Mouse (Mus musculus) spleen, postnatal 36 days (tissue): ENCODE measurements around the gene Nubp2.
A peak's percentile ranks its signal among the peaks of the same experiment; 100 is the strongest.

Source experiments
- DNase-seq, 2 experiments: peaks; one replicate each; pipeline ENCODE4 v3.0.0; 2022; ENCODE audit warnings: low spot score in 2 of 2, mixed read lengths in 1 of 2

Gene Nubp2

DNA sequence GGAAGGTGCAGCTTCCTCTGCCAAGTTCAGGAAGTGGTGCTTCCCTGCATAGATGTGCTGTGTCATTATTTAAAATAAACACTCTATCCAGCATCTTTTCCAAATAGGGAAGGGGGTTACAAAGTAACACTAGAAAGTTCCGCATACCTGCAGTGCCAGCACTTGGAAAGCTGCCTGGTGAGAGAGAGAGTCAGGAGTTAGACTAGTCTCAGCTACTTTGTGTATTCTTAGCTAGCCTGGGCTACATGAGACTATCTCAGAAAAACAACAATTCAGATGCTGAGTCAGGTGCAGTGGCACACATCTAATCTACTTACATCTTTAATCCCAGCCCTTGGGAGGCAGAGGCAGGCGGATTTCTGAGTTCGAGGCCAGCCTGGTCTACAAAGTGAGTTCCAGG is 24.4 kb downstream of the Nubp2 start:
- no peak for DNase-seq

DNA sequence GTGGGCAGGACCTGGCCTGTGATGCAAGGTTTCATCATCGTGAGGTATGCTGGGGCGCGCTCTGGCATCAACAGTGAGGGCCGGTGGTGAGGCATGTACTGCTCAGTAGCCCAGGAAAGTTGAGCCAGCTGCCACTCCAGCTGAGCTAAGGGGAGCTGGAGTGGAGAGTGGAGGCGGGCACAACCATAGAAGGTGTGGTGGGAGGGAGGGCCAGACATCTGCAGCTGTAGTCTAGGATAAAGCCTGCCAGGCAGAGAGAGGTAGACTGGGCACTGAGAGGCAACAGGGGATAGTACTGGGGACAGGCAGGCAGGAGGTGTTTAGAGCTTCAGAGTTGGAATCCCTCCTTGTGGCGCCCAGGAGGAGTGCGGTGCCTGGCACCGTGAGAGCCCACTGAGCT is 26.1 kb downstream of the Nubp2 start:
- peak; percentile 51 to 64 for DNase-seq

DNA sequence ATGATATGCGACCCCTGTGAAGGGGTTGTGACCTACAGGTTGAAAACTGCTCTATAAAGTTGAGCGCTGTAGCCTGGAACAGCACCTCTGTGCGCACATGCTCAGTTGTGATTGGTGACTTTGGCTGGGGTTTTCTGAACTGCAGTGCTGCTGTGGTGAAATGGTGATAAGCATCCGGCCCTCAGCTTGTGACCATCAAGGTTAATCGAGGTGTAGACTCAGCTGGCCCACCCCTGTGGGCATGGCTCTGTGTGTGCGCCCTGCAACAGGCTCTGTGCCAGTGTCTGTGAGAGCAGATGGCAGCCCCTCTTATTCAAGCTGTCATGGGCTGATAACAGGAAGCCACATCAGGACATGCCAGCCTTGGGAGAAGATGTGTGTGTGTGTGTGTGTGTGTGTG is 27.2 kb downstream of the Nubp2 start:
- DNase-seq, result peak; percentile 72 to 84

DNA sequence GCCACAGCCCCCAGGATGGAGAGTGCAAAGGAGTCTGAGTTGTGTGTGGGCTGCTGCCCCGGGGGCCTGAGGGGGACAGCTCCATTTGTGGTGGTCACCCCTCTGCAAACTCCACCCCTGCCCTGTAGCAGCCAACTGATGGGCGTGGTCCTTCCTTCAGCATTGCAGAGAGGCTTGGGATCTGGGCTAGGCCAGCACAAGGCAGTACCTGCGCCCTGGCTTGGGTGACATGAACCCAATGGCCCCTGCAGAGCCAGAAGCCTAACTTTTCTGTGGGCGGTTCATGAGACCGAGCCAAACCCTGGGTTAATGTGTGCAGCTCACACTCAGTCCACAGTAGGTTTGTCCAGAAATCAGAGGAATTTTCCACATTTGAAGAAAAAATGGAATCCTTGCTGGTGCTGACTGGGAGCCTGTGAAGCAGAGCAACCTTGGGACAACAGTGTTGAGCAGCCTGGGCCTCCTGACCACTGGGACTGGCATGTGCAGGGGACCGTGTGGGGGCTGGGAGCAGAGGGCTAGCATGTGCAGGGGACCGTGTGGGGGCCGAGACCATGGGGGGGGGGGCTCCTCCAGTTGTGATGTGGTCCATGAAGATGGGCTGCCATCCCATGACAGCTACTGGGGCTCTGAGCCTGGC is 28.2 kb downstream of the Nubp2 start:
- DNase-seq, result peak in 1 of 2 experiments; percentile 54

DNA sequence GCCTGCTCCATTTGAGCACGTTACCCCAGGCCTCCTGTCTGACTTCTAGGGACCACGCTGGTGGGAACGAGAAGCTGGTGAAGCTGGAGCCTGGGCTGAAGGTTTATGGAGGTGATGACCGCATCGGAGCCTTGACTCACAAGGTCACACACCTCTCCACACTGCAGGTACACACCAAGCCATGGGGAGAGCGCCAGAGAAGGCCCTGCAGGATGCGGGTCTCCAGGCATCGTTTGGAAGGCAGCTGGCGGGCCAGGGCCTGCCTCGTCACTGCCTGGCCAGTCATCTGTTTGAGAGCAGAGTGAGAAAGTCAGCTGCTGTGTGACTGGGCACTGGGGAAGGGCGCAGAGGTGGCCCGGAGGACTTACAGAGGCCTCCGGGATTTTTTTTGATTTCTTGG is 29.6 kb downstream of the Nubp2 start:
- no peak for DNase-seq

DNA sequence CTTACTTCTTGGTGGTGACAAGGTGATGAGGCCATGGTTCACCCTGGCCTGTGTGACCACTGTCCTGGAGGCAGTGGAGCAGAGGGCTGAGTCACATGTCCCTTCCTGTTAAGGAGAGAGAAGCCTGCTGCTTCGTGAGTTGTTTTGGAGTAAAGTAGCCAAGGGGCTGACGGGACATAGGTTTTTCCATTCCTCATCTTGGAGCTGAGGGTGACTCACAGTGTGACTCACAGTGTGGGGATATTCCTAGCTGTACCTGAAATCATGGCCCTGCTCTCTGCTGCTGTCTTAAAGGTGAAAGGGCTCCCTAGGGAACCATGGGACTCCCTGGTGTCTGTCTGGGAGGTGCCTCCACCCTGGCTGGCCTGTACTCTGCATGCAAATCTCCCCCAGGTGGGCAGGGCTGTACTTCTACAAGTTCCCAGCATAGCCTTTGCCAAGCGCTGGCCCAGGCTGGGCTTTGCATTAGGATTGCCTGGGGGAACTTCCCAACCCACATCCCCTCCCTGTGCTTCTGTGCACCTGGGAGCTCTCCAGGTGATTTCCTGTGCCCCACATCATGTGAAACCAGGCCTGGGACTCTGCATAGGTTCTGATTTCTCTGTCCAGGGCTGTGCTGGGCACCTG is 30.2 kb downstream of the Nubp2 start:
- no peak for DNase-seq

DNA sequence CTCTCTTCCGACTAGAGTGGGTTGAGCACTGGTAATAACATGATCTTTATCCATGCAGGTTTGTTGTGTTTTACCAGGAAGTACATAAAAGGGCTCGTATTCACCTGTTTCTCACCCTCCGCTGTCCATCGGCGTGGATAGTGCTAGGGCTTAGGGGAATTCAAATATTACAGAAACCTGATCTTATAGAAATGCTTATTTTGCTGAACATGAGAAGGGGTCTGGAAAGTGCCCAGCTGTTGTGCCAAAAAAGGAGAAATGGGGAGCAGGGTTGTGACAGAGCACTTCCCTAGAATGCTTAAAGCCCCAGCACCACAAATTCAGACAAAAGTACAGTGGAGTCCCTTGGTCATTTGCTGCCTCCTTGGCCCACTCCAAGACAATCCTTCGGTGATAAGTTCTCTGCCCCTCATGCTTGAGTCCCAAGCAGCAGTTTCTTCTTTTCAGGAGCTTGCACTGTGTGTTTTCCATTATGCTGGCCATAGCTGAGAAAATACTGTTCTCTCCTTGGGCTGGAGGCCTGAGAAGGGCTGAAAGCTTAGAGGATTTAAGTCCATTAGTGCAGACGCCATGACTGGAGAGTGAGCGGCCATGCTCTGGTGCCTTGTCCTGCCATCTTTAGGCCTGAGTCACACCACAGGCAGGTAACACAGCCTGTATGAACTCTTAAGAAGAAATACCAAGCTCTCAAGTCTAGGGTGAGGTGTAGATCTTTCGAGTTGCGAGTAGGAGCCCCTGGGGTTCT is 34.6 kb downstream of the Nubp2 start:
- DNase-seq, result no peak

DNA sequence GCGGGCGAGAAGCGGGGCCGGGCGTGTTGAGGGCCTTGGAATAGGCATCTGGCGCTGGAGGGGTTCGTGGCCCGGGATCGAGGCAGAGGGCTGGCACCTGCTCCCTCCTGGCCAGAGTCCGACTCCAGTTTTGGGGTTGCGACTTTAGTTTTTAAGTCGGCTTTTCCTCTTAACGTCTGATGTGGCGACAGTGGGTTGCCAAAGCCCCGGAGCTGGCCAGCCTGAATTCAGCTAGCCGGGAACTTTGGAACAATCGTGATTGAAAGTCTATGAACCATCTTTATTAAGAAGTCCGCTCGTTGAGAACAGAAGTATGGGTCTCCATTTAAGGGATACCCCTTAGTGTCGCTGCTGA is 35.4 kb downstream of the Nubp2 start:
- no peak for DNase-seq

DNA sequence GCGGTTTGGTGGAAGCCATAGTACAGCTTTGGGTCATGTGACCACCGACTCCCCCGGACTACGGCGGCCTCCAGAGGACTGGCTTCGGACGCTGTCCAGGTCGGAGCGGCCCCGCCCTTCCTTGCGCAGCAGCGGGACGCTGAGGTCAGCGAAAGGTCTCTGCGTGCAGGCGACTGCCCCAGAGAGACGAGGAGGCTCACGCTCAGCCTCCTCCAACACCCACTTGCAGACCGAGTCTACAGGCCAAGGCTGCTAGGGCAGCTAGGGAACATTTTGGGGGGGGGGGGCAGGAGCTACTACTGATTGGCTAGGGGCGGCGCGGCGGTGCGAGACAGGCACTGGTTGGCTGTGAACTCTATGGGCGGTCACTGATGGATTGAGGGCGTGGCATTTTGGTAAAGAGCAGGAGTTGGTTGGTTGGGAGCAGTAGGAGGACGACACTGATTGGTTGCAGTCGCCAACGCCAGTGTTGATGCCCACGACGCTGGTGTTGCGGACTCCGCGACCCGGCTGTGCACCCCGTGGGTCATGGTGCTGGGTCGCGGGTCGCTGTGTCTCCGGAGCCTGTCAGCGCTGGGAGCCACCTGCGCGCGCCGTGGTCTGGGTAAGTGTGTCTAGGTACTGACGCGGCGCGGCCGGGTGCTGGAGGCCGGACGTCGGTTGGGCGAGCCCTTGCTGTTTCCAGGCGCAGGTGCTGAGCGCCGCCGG is 35.9 kb downstream of the Nubp2 start, which contains the start of gene Fahd1:
Fahd1 (minus strand) TSS at position 300 of the 708 bp plus-strand sequence.
- peak; percentile 96 to 98 for DNase-seq

DNA sequence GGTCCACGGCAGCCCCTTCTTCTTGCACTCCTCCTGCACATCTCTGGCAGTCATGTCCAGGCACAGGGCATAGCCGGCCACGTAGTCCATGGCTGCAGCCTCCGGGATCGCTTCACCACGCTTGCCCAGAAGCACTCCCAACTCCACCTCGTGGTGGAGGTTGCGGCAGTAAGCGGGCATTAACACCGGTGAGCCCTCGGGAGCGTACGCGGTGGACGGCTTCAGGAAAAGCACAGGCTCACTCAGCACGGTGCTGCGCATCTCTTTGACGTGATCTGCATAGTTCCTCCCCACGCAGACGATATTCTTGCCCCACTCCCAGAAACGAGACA is 36.5 kb downstream of the Nubp2 start:
- DNase-seq, result no peak

DNA sequence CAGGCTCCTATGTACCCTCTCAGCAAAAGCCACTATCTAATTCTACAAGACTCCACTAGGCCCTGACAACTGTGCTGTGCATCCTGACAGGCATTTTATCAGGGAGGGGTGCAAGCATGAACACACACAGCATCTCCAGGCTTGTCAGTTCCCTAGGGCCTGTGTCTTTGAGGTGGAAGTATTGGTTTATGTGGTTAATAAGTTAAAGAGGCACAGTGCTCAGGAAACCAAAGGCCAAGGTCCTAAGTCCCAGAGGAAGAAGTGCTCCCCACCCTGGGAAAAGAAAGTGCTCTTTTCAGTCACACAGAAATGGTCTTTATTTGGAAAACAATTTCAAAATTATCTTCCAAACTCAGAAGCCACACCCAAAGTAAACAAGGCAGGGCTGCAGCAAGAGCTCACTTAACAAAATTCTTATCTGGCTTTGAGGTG is 37.5 kb downstream of the Nubp2 start:
- peak; percentile 29 to 48 for DNase-seq

DNA sequence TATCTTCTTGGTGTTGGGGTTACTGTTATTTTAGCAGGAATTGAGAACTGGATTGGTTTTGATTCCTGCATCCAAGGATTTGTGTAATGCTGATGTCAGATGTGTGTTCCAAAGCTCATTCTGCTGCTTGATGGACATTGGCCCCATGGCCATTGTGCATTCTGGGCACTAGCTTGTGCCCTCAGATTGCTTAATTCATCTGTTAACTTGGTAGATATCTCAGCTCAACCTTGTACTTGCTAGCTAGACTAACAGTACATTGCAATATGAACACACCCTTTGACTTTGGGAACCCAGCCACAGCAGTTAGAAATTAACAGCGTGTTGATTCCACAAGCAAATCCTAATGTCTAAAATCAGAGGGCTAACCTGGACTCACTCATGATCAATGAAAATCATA is 38.8 kb downstream of the Nubp2 start:
- no peak for DNase-seq

DNA sequence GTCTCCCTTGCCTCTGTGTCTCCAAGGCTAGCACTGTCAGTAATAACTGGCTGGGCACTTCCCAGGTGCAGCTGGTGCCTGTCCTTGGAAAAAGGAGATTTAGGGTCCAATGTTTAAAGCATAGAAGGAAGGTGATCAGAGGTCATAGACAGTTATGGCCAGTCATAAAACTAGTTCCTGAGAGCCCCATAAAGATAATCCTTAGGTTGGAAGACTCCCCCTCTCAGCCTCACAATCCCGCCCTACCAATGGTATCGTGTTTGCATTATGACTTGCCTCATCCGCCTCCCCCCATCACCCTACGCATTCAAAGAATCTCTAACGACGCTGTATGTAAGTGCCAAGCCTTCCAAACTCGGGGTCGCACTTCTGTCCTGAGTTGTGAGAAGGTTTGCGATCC is 41.6 kb downstream of the Nubp2 start:
- DNase-seq, result no peak

DNA sequence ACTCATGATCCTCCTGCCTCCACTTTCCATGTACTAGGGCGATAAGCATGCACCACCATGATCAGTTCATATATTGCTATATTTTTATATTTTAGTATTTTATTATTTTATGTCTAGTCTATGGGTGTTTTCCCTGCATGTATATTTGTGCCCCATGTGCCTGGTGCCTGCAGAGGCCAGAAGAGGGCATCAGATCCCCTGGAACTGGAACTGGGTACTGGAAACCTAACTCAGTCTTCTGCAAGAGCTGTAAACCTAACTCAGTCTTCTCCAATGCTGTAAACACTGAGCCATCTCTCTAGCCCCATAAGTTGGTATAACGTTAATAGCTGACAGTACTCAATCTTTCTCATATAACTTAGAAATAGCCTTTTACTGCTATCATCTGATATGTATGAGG is 43.5 kb downstream of the Nubp2 start:
- no peak for DNase-seq

DNA sequence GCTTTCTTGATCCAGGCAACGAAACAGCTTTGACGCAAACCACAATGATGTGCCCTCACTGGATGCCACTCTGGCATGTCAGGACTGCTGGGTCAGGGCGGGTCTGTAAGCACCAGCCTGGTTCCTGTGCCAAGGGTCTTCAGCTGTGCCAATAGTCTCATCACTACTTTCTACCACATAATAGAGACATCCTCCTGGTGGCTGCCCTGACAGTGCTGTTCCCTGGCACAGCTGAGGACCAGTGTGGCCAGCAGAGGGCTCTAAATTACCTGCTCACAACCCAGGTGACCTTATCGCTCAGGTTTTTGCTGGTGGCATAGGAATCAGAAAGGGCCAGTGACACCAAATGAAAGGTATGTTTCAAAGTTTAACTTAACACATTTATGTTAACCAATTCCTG is 45.0 kb downstream of the Nubp2 start:
- peak in 1 of 2 experiments; percentile 37 for DNase-seq

DNA sequence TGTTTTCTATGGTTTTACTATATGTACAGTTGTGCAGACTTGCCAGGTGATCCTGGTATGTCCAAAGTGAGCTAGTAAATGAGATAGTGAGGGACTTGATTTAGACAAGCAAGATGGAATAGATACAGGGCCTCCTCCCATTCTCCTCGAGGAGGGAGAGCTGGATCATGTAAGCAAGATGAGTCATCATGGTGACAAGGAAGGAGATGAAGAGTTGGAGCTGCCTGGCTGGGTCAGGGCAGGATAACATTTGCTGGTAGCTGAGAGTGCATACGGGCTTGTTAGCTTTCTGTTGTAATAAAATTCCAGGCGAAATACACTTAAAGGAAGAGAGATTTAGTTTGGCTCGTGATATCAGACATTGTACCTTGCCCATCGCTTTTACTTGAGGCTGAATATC is 45.8 kb downstream of the Nubp2 start:
- no peak for DNase-seq

DNA sequence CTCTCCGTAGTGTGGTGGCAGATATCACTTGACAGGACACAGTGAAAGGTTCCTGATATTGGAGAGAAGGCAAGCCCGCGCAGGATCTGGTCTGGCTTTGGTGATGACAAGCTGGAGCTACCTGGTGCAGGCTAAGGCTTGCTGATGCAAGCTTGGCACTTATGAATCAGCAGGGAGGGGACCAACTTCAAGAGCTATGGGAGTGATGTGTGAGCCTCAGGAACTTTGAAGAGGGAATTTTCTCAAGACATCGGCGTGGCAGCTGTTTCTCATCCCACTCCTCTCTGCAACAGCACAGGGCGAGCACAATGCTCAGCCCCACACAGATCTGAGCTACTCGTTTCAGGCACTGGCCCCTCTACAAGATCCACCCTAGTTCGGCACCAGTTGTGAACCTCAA is 46.3 kb downstream of the Nubp2 start, which contains the start of gene Hagh:
Hagh (plus strand) TSS at position 302 of the 400 bp plus-strand sequence.
- no peak for DNase-seq
